Mouse (Mus musculus): ENCODE measurements around the gene Spon2. TPM values are rescaled to one million over a fixed set of nuclear protein-coding genes. Genes with fewer than 3 reads are reported as not detected.

The Spon2 gene
- polyA plus RNA-seq, 1 experiment from 2014 or later: 19.7 TPM

GRCm38 (mm10) chr5:33203171-33203565 lies 15.1 kb downstream of the Spon2 start:
- Histone ChIP-seq H3K4me2 (ENCODE audit: low read depth, low read length) (no peak overlapping the region), H3K9me3 (ENCODE audit: low read length) (no peaks in the 10 kb centered on the region), H3K4me1 (ENCODE audit: insufficient read depth) (no peaks in the 10 kb centered on the region), H3K9ac (replicated peaks) (no peak overlapping the region), H3K4me3 (ENCODE audit: low read depth, low read length) (no peak overlapping the region), H3K27me3 (ENCODE audit: insufficient read depth, low read length) (no peaks in the 10 kb centered on the region), H3K27ac (ENCODE audit: low read depth) (no peak overlapping the region), H3K36me3 (replicated peaks; ENCODE audit: insufficient read depth, low read length) (no peaks in the 10 kb centered on the region)
- ATAC-seq: no peak
- WGBS (ENCODE audit: insufficient replicate concordance): 69% methylated on average over 6 of the region's 6 CpGs
- no peak for TF ChIP-seq CTCF (IDR thresholded peaks at IDR 0.05; ENCODE audit: low read depth)
- TF ChIP-seq EP300 (IDR thresholded peaks at IDR 0.05; ENCODE audit: low read depth): no peak
- DNase-seq: no peak

DNA sequence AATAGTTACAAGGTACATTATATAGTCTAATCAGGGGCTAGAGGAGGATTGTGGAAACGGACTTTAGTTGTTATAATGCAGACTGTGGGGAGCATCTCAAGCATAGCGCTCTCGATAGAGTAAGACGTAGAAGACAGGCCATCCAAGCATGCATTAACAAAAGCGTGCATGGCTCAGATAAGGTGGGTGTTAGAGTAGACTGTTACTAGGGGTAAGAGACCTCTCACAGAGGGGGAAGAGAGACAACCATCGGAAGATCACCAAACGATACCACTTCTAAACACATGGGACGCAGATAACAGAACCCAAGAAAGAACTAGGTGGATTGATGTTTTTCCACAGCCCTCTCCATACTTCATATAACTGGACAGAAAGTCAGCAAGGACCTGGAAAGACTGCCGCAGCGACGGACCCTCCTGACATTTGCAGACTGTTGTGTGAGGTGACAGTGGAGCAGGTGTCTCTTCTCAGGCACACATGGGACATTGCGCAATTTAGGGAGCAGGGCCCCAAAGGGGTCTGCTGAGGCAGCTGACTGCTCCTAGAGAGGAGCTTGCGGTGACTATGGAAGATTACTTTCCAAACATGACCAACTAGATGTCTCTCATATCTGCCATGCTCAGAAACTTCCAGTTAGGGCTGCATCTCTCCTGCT lies 15.6 kb downstream of the Spon2 start:
- no peak overlapping the region for H3K27ac ChIP-seq (ENCODE audit: low read depth)
- ATAC-seq (no peak), DNase-seq (no peak)
- H3K9ac ChIP-seq (replicated peaks): no peak overlapping the region
- no peaks in the 10 kb centered on the region for H3K36me3 ChIP-seq (replicated peaks; ENCODE audit: insufficient read depth, low read length)
- H3K9me3 ChIP-seq (ENCODE audit: low read length): no peaks in the 10 kb centered on the region
- H3K27me3 ChIP-seq (ENCODE audit: insufficient read depth, low read length): no peaks in the 10 kb centered on the region
- no peak overlapping the region for H3K4me2 ChIP-seq (ENCODE audit: low read depth, low read length)
- 71% methylated on average over 13 of the region's 13 CpGs for WGBS (ENCODE audit: insufficient replicate concordance)
- TF ChIP-seq EP300 (IDR thresholded peaks at IDR 0.05; ENCODE audit: low read depth) (no peak), CTCF (IDR thresholded peaks at IDR 0.05; ENCODE audit: low read depth) (no peak)
- H3K4me3 ChIP-seq (ENCODE audit: low read depth, low read length): no peak overlapping the region
- H3K4me1 ChIP-seq (ENCODE audit: insufficient read depth): no peaks in the 10 kb centered on the region

GRCm38 (mm10) chr5:33201697-33202096 lies 16.6 kb downstream of the Spon2 start:
- TF ChIP-seq EP300 (IDR thresholded peaks at IDR 0.05; ENCODE audit: low read depth): no peak
- TF ChIP-seq CTCF (IDR thresholded peaks at IDR 0.05; ENCODE audit: low read depth): no peak
- Histone ChIP-seq H3K9ac (replicated peaks) (no peak overlapping the region), H3K4me1 (ENCODE audit: insufficient read depth) (no peaks in the 10 kb centered on the region), H3K4me3 (ENCODE audit: low read depth, low read length) (no peak overlapping the region), H3K27me3 (ENCODE audit: insufficient read depth, low read length) (no peaks in the 10 kb centered on the region), H3K4me2 (ENCODE audit: low read depth, low read length) (no peak overlapping the region), H3K9me3 (ENCODE audit: low read length) (no peaks in the 10 kb centered on the region), H3K27ac (ENCODE audit: low read depth) (no peak overlapping the region), H3K36me3 (replicated peaks; ENCODE audit: insufficient read depth, low read length) (no peaks in the 10 kb centered on the region)
- ATAC-seq: no peak
- no peak for DNase-seq
- WGBS (ENCODE audit: insufficient replicate concordance): 55% methylated on average over 13 of the region's 13 CpGs

- no peak overlapping the region for H3K4me3 ChIP-seq (ENCODE audit: low read depth, low read length)
- H3K4me2 ChIP-seq (ENCODE audit: low read depth, low read length): no peak overlapping the region
- TF ChIP-seq CTCF (IDR thresholded peaks at IDR 0.05; ENCODE audit: low read depth): no peak
- no peaks in the 10 kb centered on the region for H3K4me1 ChIP-seq (ENCODE audit: insufficient read depth)
- no peak for ATAC-seq
- DNase-seq: no peak
- H3K27me3 ChIP-seq (ENCODE audit: insufficient read depth, low read length): peaks cover 4% of the 10 kb centered on the region; the same call in 1 of the 2 replicates
- WGBS (ENCODE audit: insufficient replicate concordance): 45% methylated on average over 1 of the region's 1 CpGs
- H3K9me3 ChIP-seq (ENCODE audit: low read length): no peaks in the 10 kb centered on the region
- no peak overlapping the region for H3K9ac ChIP-seq (replicated peaks)
- H3K27ac ChIP-seq (ENCODE audit: low read depth): no peak overlapping the region
- no peaks in the 10 kb centered on the region for H3K36me3 ChIP-seq (replicated peaks; ENCODE audit: insufficient read depth, low read length)
Measured at GRCm38 (mm10) chr5:33200071-33200470, 18.2 kb downstream of the Spon2 start.

DNA sequence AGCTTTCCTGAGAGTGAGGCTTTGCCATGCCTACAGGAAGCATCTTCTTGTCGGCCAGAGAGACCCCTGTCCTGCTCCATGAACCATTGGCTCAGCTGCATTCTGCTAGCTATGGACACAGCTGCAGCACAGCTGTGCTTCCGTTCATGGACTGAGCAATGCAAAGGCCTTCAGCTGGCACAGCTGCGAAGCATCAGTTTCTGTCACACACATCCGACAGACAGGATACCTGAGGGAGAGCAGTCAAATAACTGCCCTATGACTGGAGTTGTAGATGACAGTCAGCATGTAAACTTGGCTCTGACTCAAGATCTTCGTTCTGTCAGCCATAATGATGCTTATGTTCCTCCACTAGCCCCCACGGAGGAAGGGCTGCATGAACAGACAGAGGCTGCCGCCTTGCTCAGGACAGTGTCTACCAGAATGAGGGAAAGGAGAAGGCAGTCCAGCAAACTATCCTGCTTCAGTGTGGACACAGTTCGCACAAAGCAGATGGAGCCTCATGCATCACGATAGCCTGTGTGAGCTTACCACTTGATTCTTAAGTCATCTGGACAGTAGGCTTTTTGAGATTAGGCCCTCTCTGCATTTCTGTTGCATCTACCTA lies 22.9 kb downstream of the Spon2 start:
- WGBS (ENCODE audit: insufficient replicate concordance): 81% methylated on average over 9 of the region's 9 CpGs
- peaks cover 4% of the 10 kb centered on the region; the same call in 1 of the 2 replicates for H3K27me3 ChIP-seq (ENCODE audit: insufficient read depth, low read length)
- no peak overlapping the region for H3K4me2 ChIP-seq (ENCODE audit: low read depth, low read length)
- no peak for TF ChIP-seq CTCF (IDR thresholded peaks at IDR 0.05; ENCODE audit: low read depth)
- no peak for TF ChIP-seq EP300 (IDR thresholded peaks at IDR 0.05; ENCODE audit: low read depth)
- DNase-seq (no peak), ATAC-seq (no peak)
- H3K9ac ChIP-seq (replicated peaks): no peak overlapping the region
- no peaks in the 10 kb centered on the region for H3K9me3 ChIP-seq (ENCODE audit: low read length)
- H3K36me3 ChIP-seq (replicated peaks; ENCODE audit: insufficient read depth, low read length): no peaks in the 10 kb centered on the region
- H3K4me1 ChIP-seq (ENCODE audit: insufficient read depth): no peaks in the 10 kb centered on the region
- no peak overlapping the region for H3K27ac ChIP-seq (ENCODE audit: low read depth)
- no peak overlapping the region for H3K4me3 ChIP-seq (ENCODE audit: low read depth, low read length)

DNA sequence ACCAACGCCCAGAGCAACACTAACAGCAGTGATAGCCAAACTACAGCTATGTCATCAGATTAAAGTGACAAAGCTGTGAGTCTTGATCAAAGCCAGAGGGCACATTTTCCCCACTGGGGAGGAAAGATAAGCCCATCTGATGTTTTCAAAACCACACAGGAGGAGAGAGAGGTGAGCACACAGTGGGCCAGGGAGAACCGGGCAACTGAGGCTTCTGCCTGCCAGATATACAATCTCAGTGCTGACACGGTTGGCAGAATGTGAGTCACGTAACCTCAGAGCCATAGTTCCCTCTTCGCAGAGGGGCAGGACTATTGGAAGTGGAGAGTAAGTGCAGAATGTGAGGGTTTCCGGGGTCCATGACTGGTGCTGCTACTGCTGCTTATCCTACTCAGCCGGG lies 24.7 kb downstream of the Spon2 start:
- Histone ChIP-seq H3K4me1 (ENCODE audit: insufficient read depth) (no peaks in the 10 kb centered on the region), H3K36me3 (replicated peaks; ENCODE audit: insufficient read depth, low read length) (no peaks in the 10 kb centered on the region), H3K9me3 (ENCODE audit: low read length) (no peaks in the 10 kb centered on the region), H3K4me2 (ENCODE audit: low read depth, low read length) (no peak overlapping the region), H3K27ac (ENCODE audit: low read depth) (no peak overlapping the region), H3K4me3 (ENCODE audit: low read depth, low read length) (no peak overlapping the region), H3K9ac (replicated peaks) (no peak overlapping the region), H3K27me3 (ENCODE audit: insufficient read depth, low read length) (peaks cover 4% of the 10 kb centered on the region; the same call in 1 of the 2 replicates)
- DNase-seq (no peak), ATAC-seq (no peak)
- 5% methylated on average over 7 of the region's 7 CpGs for WGBS (ENCODE audit: insufficient replicate concordance)
- TF ChIP-seq EP300 (IDR thresholded peaks at IDR 0.05; ENCODE audit: low read depth) (no peak), CTCF (IDR thresholded peaks at IDR 0.05; ENCODE audit: low read depth) (no peak)

Other genes with a start within 250 kb of the Spon2 start
- gene Ywhah, start 199.6 kb downstream of the Spon2 start, polyA plus RNA-seq (2015; fragmentation: Nextera tagmentation; extraction: Ambion mirVana): 125 and 133 TPM in 2 replicates
- gene Slc5a1, start 114.2 kb downstream of the Spon2 start, polyA plus RNA-seq (2015; fragmentation: Nextera tagmentation; extraction: Ambion mirVana): 0.08 TPM in 1 of 2 replicates, not detected in the other
- 91.1 and 93.8 TPM in 2 replicates for gene Ctbp1, start 56.5 kb upstream of the Spon2 start, polyA plus RNA-seq (2015; fragmentation: Nextera tagmentation; extraction: Ambion mirVana)
- 38.0 and 41.5 TPM in 2 replicates for gene Maea, start 117.1 kb upstream of the Spon2 start, polyA plus RNA-seq (2015; fragmentation: Nextera tagmentation; extraction: Ambion mirVana)
- gene Uvssa, start 160.1 kb upstream of the Spon2 start, polyA plus RNA-seq (2015; fragmentation: Nextera tagmentation; extraction: Ambion mirVana): 2.5 and 3.1 TPM in 2 replicates
- not detected in 2 replicates for gene Nkx1-1, start 215.5 kb upstream of the Spon2 start, polyA plus RNA-seq (2015; fragmentation: Nextera tagmentation; extraction: Ambion mirVana)